Mouse (Mus musculus): ENCODE measurements around the gene March8.

DNA sequence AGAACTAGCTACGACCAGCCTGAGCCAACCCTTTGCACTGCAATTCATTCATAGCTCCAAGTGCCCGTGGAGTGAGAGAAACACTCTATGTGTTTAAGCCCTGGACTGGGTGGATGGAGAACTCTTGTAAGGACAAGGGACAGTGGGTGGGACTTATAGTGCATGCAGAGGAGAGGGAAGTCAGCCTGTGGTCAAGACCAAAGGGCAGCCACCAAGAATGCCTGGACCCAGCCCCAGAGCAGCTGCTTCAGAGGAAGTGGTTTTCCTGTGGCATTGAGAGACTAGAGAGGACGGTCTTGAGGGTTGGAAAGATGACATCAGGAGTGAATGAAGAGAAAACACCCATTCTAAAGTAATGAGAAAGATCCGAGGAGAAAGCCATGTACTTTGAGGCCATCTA is 118.0 kb downstream of the March8 start:
- no peak for TF ChIP-seq CTCF (IDR thresholded peaks at IDR 0.05; ENCODE audit: borderline replicate concordance, extremely low read depth, insufficient read depth, insufficient read length)
- no peak for TF ChIP-seq POLR2A (IDR thresholded peaks at IDR 0.05; ENCODE audit: borderline replicate concordance, extremely low read depth, insufficient read depth, insufficient read length, poor library complexity, severe bottlenecking)

All from brain, embryonic 14.5 days (tissue).